Mouse (Mus musculus) brain, embryonic 14.5 days (tissue): ENCODE measurements at regions not wholly inside any gene's neighbourhood (a gene's known extent, or its start where the extent isn't known, plus 50 kb on each side); places are given as distances from the start of the nearest gene placed in this dataset.

ENCODE experiments used
- CTCF ChIP-seq: fragments of 200-500 bp; IDR thresholded peaks from 2 replicates; pipeline ENCODE4 v1.5.1; 2012; ENCODE audit warnings: inconsistent platforms, mild to moderate bottlenecking, moderate library complexity, borderline replicate concordance; ENCODE audit not compliant: insufficient read depth, insufficient read length; ENCODE audit errors: extremely low read depth
- POLR2A ChIP-seq: fragments of 200-500 bp; IDR thresholded peaks from 2 replicates; pipeline ENCODE4 v1.6.1; 2012; ENCODE audit warnings: mild to moderate bottlenecking, inconsistent platforms, borderline replicate concordance; ENCODE audit not compliant: poor library complexity, insufficient read depth, insufficient read length, severe bottlenecking; ENCODE audit errors: extremely low read depth

- TF ChIP-seq CTCF, result no peak
- no peak for TF ChIP-seq POLR2A
Observed at GRCm38 (mm10) chr5:103264903-103265302, 53.8 kb upstream of the Mapk10 start.
